In the genomic region with DNA sequence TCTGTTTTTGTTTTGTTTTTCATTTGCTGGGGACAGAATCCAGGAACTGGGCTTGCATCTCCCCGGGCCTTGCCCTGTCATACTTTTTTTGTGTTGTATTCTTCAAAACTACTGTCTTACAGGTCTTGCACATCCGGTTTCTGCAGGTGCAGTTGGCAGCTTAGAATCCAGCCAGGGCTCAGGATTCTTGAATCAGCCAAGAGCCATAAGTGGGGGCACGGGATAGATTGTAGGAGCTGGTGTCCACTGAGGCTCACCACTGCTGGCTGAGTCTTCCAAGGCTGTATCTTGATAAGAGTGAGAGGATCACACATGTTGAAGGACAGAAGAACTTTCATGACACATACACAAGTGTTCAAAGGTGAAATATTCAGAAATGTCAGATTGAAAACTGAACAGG, we compare ENCODE assay signal across 8 mouse cellular contexts. TPM values are rescaled to one million over a fixed set of nuclear protein-coding genes. Genes with fewer than 3 reads are reported as not detected.
DNase-seq lines count a peak whose midpoint lies in the region; ATAC-seq and TF ChIP-seq lines count a peak whose summit lies in the region.

No protein-coding gene starts in this region.

- peak; percentile 21 for ATAC-seq in kidney, embryonic 16.5 days (ENCODE audit: low FRiP score, low TSS enrichment)
- no peak for ATAC-seq in embryonic facial prominence, embryonic 15.5 days (ENCODE audit: insufficient number of reproducible peaks, low FRiP score, low TSS enrichment, low read depth)
- ATAC-seq in intestine, postnatal 0 days, result no peak; the same call in 1 of the 2 replicates
- ATAC-seq in neural tube, embryonic 14.5 days (ENCODE audit: low read depth), result no peak

- H3K4me1 ChIP-seq in kidney, embryonic 16.5 days (ENCODE audit: insufficient read depth, low read length), result peaks cover 14% of the 10 kb centered on the region
- 0 out of 2 replicates have a peak, but pooled peaks cover 12% of the 10 kb centered on the region for H3K4me1 ChIP-seq in embryonic facial prominence, embryonic 15.5 days
- H3K4me1 ChIP-seq in intestine, postnatal 0 days (replicated peaks; ENCODE audit: control insufficient read depth, insufficient read depth, low read length), result 0 out of 2 replicates have a peak, but pooled peaks cover 5% of the 10 kb centered on the region
- H3K4me1 ChIP-seq in neural tube, embryonic 14.5 days (ENCODE audit: control insufficient read depth, insufficient read depth, low read length), result 0 out of 2 replicates have a peak, but pooled peaks cover 4% of the 10 kb centered on the region

- H3K9ac ChIP-seq in kidney, embryonic 16.5 days (replicated peaks; ENCODE audit: low read length), result no peak overlapping the region
- H3K9ac ChIP-seq in embryonic facial prominence, embryonic 15.5 days, result no peak overlapping the region
- no peak overlapping the region for H3K9ac ChIP-seq in intestine, postnatal 0 days (ENCODE audit: low read depth, low read length)
- H3K9ac ChIP-seq in neural tube, embryonic 14.5 days (replicated peaks; ENCODE audit: low read depth, low read length), result no peak overlapping the region

- no peak for DNase-seq in kidney, postnatal 4 days
- no peak for DNase-seq in kidney, adult 18-20 months
- DNase-seq in ovary, adult 18-20 months (ENCODE audit: low spot score), result no peak
- DNase-seq in cerebellum, postnatal 14 days, result no peak

- peak overlapping the region; percentile 83; the same call in 1 of the 2 replicates for H3K4me2 ChIP-seq in kidney, embryonic 16.5 days (replicated peaks; ENCODE audit: low read depth, low read length)
- H3K4me2 ChIP-seq in embryonic facial prominence, embryonic 15.5 days (replicated peaks), result peak overlapping the region; percentile 92
- peak overlapping the region; percentile 93 for H3K4me2 ChIP-seq in intestine, postnatal 0 days (replicated peaks; ENCODE audit: low read depth)
- peak overlapping the region; percentile 87 for H3K4me2 ChIP-seq in neural tube, embryonic 14.5 days (ENCODE audit: low read depth, low read length)

- H3K9me3 ChIP-seq in kidney, embryonic 16.5 days (ENCODE audit: low read length), result no peaks in the 10 kb centered on the region
- H3K9me3 ChIP-seq in embryonic facial prominence, embryonic 15.5 days (replicated peaks), result no peaks in the 10 kb centered on the region
- H3K9me3 ChIP-seq in intestine, postnatal 0 days (ENCODE audit: control insufficient read depth), result no peaks in the 10 kb centered on the region
- H3K9me3 ChIP-seq in neural tube, embryonic 14.5 days (ENCODE audit: control insufficient read depth, low read length), result no peaks in the 10 kb centered on the region

- 59% methylated on average over 3 of the region's 3 CpGs for WGBS in kidney, embryonic 16.5 days
- 42% methylated on average over 3 of the region's 3 CpGs for WGBS in embryonic facial prominence, embryonic 15.5 days
- 56% methylated on average over 3 of the region's 3 CpGs for WGBS in intestine, postnatal 0 days
- 61% methylated on average over 3 of the region's 3 CpGs for WGBS in neural tube, embryonic 14.5 days

- H3K27me3 ChIP-seq in kidney, embryonic 16.5 days (ENCODE audit: insufficient read depth, low read length), result no peaks in the 10 kb centered on the region
- H3K27me3 ChIP-seq in embryonic facial prominence, embryonic 15.5 days, result peaks cover 4% of the 10 kb centered on the region; the same call in 1 of the 2 replicates
- H3K27me3 ChIP-seq in intestine, postnatal 0 days (replicated peaks; ENCODE audit: control insufficient read depth, insufficient read depth, low read length), result no peaks in the 10 kb centered on the region
- no peaks in the 10 kb centered on the region for H3K27me3 ChIP-seq in neural tube, embryonic 14.5 days (ENCODE audit: control insufficient read depth, insufficient read depth, low read length)

- H3K36me3 ChIP-seq in kidney, embryonic 16.5 days (ENCODE audit: insufficient read depth, low read length), result no peaks in the 10 kb centered on the region
- no peaks in the 10 kb centered on the region for H3K36me3 ChIP-seq in embryonic facial prominence, embryonic 15.5 days
- no peaks in the 10 kb centered on the region for H3K36me3 ChIP-seq in intestine, postnatal 0 days (ENCODE audit: control insufficient read depth, insufficient read depth)
- H3K36me3 ChIP-seq in neural tube, embryonic 14.5 days (ENCODE audit: control insufficient read depth, insufficient read depth, low read length), result no peaks in the 10 kb centered on the region

- no peak overlapping the region for H3K27ac ChIP-seq in kidney, embryonic 16.5 days (ENCODE audit: low read length)
- H3K27ac ChIP-seq in embryonic facial prominence, embryonic 15.5 days (replicated peaks), result no peak overlapping the region
- no peak overlapping the region for H3K27ac ChIP-seq in intestine, postnatal 0 days (ENCODE audit: low read depth, low read length)
- no peak overlapping the region for H3K27ac ChIP-seq in neural tube, embryonic 14.5 days (ENCODE audit: low read depth, low read length)

- TF ChIP-seq CTCF in intestine, postnatal 0 days (IDR thresholded peaks at IDR 0.05; ENCODE audit: low read depth), result no peak

- peak overlapping the region; percentile 66; the same call in 1 of the 2 replicates for H3K4me3 ChIP-seq in kidney, embryonic 16.5 days (ENCODE audit: low read length)
- peak overlapping the region; percentile 63 for H3K4me3 ChIP-seq in embryonic facial prominence, embryonic 15.5 days (replicated peaks)
- H3K4me3 ChIP-seq in intestine, postnatal 0 days (ENCODE audit: low read depth, low read length), result peak overlapping the region; percentile 62
- H3K4me3 ChIP-seq in neural tube, embryonic 14.5 days (ENCODE audit: low read depth, low read length), result peak overlapping the region; percentile 68

RNA-seq across cellular contexts. Expression of gene Slc41a3, which starts 0.4 kb away (rescaled TPM):
- 6.7 and 7.2 TPM in 2 replicates for polyA plus RNA-seq in kidney, embryonic 16.5 days (2015; fragmentation: Nextera tagmentation; extraction: Ambion mirVana)
- polyA plus RNA-seq in embryonic facial prominence, embryonic 15.5 days (2015; fragmentation: Nextera tagmentation; extraction: Ambion mirVana), result 5.3 and 6.1 TPM in 2 replicates
- polyA plus RNA-seq in intestine, postnatal 0 days (2015; fragmentation: Nextera tagmentation; extraction: Ambion mirVana), result 8.8 and 10.0 TPM in 2 replicates
- polyA plus RNA-seq in neural tube, embryonic 14.5 days (2014; fragmentation: Nextera tagmentation; extraction: Ambion mirVana), result 7.1 and 8.1 TPM in 2 replicates
